Mouse (Mus musculus) spleen, adult 10 weeks (tissue): ENCODE data around the gene Lyz2. TPM values are rescaled to one million over a fixed set of nuclear protein-coding genes. Genes with fewer than 3 reads are reported as not detected.

Experiments
- polyA plus RNA-seq: library from polyadenylated mRNA; stranded (reverse); fragments of 350-450 nt; fragmentation: Illumina TruSeq; extraction: RNeasy Lipid Tissue Mini Kit (QIAGEN cat#74804); gene quantifications from one replicate; pipeline ENCODE4 v1.2.3, GENCODE M21; 2015; ENCODE audit warnings: low replicate concordance; ENCODE audit not compliant: insufficient read depth

Lyz2 gene
- 3,787 TPM for polyA plus RNA-seq

GRCm38 (mm10) chr10:117282049-117282448, at the start of gene Lyz2:
TSS of gene Lyz2 (minus strand) at chr10:117282321.

GRCm38 (mm10) chr10:117292671-117293070, 10.6 kb upstream of the Lyz2 start, which contains the start of gene Lyz1:
TSS of gene Lyz1 (minus strand) at chr10:117292868.

GRCm38 (mm10) chr10:117238603-117239002, 43.5 kb downstream of the Lyz2 start, which contains the start of gene 9530003J23Rik:
TSS of gene 9530003J23Rik (minus strand) at chr10:117238703.

Other genes starting within 250 kb of the Lyz2 start
- gene Lrrc10, start 237.0 kb downstream of the Lyz2 start, polyA plus RNA-seq: not detected
- gene Cct2, start 218.5 kb downstream of the Lyz2 start, polyA plus RNA-seq: 292 TPM
- 26.7 TPM for gene Frs2, start 133.8 kb downstream of the Lyz2 start, polyA plus RNA-seq
- gene Yeats4, start 57.8 kb downstream of the Lyz2 start, polyA plus RNA-seq: 96.2 TPM
- not detected for gene 9530003J23Rik, start 43.6 kb downstream of the Lyz2 start, polyA plus RNA-seq
- gene Lyz1, start 10.5 kb upstream of the Lyz2 start, polyA plus RNA-seq: 41.2 TPM
- gene Cpsf6, start 97.7 kb upstream of the Lyz2 start, polyA plus RNA-seq: 133 TPM